Mouse (Mus musculus): ENCODE results near the gene Dtx1. TPM values are rescaled to one million over a fixed set of nuclear protein-coding genes. Genes with fewer than 3 reads are reported as not detected.
A peak's percentile ranks its signal among the peaks of the same experiment; 100 is the strongest.

Gene Dtx1
- total RNA-seq, 4 experiments from 2014 or later, result 1.7 to 2.0 (median 1.9) TPM

DNA sequence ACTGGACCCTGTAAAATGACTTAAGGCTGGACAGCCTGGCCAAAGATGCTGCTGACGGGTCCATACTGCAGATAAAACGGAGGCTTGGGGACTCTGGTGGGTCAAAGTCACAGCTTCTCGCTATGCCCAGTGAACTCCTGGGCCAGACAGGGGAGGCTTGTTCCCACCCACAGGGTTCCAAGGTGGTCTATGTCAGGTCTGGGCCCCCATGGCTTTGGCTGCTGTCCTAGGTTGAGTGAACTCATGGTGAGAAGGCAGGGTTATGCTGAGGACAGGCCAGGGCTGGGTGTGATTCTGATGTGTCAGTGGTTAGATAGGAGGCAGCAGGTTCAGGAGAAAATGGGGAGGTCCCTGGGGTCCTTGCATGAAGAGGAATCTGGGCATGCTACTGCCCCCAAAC lies 8.1 kb downstream of the Dtx1 start:
- no peak for DNase-seq (ENCODE audit: low spot score)

GRCm38 (mm10) chr5:120702969-120703368 lies 8.8 kb downstream of the Dtx1 start:
- DNase-seq (ENCODE audit: low spot score), result no peak

- DNase-seq (ENCODE audit: low spot score), result no peak
Measured at GRCm38 (mm10) chr5:120702421-120702820, 9.3 kb downstream of the Dtx1 start.

GRCm38 (mm10) chr5:120700996-120701790 lies 10.5 kb downstream of the Dtx1 start:
- DNase-seq (ENCODE audit: low spot score), result no peak

- peak; percentile 20 for DNase-seq (ENCODE audit: low spot score)
Measured at GRCm38 (mm10) chr5:120698801-120699391, 12.8 kb downstream of the Dtx1 start.

GRCm38 (mm10) chr5:120698181-120698580 lies 13.5 kb downstream of the Dtx1 start:
- no peak for DNase-seq (ENCODE audit: low spot score)

DNA sequence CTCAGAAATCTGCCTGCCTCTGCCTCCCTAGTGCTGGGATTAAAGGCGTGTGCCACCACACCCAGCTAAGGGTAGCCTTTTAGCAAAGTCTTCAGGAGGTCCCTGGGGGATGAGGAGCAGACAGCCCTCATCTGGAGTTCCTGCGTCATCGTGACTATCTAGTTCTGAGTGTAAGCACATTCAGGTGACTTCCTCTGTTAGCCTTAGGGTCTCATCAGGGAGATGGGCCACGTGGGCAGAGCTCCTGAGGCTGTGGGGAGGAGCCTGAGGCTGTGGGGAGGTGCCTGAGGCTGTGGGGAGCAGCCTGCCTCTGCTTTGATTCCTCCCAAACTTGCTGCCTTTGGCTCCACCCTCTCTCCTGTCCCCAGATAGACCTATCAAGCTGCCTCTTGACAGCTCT lies 14.9 kb downstream of the Dtx1 start:
- no peak for DNase-seq (ENCODE audit: low spot score)

DNA sequence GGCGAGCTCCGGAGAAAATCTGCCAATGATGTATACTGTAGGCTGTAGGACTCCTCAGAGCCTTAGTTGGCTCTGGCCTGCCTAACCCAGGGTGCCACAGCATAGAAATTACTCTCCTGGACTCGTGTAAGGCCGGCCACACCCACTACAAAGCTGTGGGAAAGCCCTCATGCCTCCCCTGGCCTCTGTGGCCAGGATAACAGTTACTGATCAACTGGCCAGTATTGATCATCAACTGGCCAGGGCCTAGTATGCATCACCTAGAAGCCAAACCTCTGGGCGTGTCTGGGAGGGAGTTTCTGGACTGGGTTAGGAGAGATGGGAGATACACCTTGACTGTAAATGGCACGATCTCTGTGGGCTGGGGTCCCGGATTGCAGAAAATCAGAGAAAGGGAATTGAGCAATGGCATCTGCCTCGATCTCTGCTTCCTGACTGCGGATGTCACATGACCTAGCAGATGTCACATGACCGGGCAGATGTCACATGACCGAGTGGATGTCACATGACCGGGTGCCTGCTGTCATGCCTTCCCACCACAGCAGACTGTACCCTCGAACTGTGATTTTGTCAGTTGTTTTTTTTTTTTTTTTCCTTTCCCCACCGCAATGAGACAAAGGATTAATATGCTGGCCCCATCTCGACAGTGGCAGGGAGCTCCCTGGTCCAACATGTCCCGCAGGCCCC lies 15.5 kb downstream of the Dtx1 start:
- DNase-seq (ENCODE audit: low spot score), result no peak

DNA sequence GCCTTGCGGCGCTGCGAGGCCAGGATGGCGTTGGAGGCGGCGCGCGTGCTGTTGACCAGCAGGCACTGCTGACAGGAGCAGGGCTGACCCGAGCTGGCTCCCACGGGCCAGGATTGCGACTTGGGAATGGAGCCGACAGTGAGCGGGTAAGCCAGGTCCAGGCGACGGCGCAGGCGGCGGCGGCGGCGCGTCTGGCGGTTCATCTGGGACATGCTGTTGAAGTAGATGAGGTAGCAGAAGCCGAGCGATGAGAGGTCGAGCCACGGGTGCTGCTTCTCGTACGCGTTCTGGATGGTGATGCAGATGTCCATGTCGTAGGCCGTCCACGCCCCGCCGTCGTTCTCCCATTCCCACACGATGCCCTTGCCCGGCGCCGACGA lies 17.0 kb downstream of the Dtx1 start:
- no peak for DNase-seq (ENCODE audit: low spot score)

- no peak for DNase-seq (ENCODE audit: low spot score)
Measured at GRCm38 (mm10) chr5:120693931-120694694, 17.6 kb downstream of the Dtx1 start.

- no peak for DNase-seq (ENCODE audit: low spot score)
Measured at GRCm38 (mm10) chr5:120692034-120692433, 19.7 kb downstream of the Dtx1 start.

DNA sequence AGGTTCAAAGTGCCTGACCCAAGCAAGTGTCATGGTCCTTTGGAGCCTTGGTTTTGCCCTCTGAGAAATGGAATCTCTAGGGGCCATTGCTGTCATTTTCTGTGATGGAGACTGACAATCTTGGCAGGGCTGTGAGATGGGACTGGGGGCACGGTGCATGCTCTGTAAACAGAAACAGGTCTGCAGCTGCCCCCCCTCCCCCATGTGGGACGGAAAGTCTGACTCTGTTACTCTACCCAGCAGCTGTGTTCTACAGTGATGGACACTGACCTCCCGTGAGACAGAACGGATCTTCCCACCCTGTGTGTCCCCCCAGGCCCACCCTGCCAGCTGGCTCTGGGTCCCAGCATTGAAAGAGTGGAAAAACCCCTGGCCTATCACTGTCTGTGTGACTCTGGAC lies 21.3 kb downstream of the Dtx1 start:
- no peak for DNase-seq (ENCODE audit: low spot score)

- DNase-seq (ENCODE audit: low spot score), result no peak
Measured at GRCm38 (mm10) chr5:120688434-120688833, 23.3 kb downstream of the Dtx1 start.

- no peak for DNase-seq (ENCODE audit: low spot score)
Measured at GRCm38 (mm10) chr5:120687897-120688296, 23.8 kb downstream of the Dtx1 start.

GRCm38 (mm10) chr5:120687484-120687851 lies 24.3 kb downstream of the Dtx1 start:
- no peak for DNase-seq (ENCODE audit: low spot score)

- no peak for DNase-seq (ENCODE audit: low spot score)
Measured at GRCm38 (mm10) chr5:120686749-120687483, 24.8 kb downstream of the Dtx1 start.

- no peak for DNase-seq (ENCODE audit: low spot score)
Measured at GRCm38 (mm10) chr5:120685678-120686077, 26.0 kb downstream of the Dtx1 start.

DNA sequence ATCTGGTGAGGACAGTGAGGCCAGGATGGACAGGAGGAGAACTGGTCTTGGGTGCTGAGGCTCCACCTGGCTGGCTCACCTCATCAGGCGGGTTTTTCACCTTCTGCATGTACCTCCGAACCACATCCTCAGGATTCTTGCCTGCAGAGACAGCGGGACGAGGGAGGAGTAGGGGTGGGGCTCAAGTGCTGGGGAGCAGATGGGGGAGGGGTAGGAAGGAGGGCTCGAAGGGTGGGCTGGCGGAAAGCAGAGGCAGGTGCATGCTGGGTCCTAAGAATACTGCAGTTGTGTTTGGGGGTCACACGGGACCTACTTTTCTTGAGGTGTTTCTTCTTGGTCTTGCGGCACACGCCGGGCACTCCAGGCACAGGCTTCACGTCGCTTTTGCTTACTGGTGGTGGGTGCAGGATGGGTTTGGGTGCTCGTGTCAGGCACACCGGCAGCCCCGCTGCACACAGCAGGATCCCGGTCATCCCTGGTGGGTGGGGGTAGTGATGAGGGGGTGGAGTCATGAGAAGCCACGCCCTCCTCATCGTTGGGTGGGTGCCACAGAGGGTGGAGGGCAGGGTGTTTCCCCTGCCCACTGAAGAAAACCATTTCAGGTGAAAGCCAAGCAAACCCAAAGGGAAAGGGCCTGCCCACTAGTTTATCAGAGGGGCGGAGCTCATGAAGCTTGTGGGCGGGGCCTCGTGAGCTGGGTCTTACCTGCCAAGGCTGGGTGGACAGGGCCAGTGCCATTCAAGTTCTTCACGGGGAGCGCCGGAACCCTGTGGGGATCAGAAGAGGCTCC lies 28.6 kb downstream of the Dtx1 start:
- no peak for DNase-seq (ENCODE audit: low spot score)

- DNase-seq (ENCODE audit: low spot score), result no peak
Measured at GRCm38 (mm10) chr5:120680918-120681317, 30.8 kb downstream of the Dtx1 start.

DNA sequence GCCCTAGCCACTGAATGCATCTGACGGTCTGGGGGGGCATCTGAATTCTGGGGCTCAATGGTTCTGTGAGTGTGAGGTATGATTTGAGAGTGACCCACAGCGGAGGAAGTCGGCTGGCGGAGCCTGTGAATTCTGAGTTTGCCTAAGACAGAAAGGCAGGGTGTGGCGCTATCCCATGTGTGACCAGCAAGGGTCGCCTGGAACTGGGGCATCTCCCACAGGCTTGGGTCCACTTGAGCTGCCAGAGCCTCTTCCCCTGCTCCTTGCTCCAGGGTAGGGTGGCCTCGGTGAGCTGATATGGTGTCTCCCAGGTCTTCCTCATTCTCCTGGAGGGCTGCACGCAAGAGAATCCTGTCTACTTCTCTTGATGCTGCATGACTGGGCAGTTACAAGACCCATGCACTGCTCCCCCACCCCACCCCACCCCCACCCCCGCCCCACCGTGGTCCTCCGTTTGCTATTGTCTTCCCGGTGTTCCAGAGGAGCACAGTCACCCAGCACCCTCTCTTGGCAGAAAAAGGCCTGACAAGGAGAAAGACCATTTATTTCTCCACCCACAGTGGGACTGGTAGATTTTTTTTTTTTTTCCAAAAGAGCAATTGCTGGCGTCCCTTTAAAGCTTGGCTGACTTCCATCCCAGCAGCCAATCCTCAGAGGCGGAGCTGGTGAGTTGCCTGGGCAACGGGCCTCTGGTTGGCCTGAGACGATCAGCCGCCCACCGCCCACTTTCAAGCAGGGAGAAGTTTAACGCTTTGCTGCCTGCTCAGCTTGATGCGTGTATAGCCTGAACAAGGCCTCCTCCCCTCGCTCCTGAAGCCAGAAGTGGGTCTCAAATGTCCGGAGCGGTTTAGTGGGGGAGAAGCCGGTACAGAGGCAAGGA lies 31.8 kb downstream of the Dtx1 start:
- DNase-seq (ENCODE audit: low spot score), result no peak

Measured in heart, adult 8-10 months (tissue).